Mouse (Mus musculus) small intestine, adult 2 months (tissue): Measurements from ENCODE around the gene Ank.

Source experiments
- CTCF ChIP-seq: fragments of 200-500 bp; IDR thresholded peaks from 2 replicates; pipeline ENCODE4 v1.5.1; 2012; ENCODE audit warnings: low read depth, mild to moderate bottlenecking, control low read depth, inconsistent platforms, low read length, moderate library complexity, mixed read lengths; ENCODE audit not compliant: insufficient replicate concordance, insufficient read length; ENCODE audit errors: extremely low read depth
- POLR2A ChIP-seq: fragments of 200-500 bp; IDR thresholded peaks from 2 replicates; pipeline ENCODE4 v1.6.1; 2012; ENCODE audit warnings: low read depth, mild to moderate bottlenecking, control low read depth, inconsistent platforms, low read length, moderate library complexity

DNA sequence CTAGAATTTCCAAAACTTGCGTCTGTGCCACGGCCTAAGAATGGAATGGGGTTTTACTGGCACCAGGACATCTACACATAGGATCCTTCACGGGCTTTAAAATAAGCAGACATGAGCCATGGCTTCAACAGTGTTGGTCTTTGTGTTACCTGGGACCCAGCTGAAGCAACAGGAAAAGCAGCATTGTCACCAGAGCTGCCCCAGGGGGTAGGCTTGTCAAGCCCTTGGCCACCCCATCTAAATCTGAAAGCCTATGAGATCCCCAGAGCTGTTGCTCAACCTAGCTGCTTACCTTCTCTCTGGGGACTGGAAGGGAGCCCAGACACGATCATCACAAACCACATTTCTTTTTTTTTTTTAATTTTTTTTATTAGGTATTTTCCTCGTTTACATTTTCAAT, 31.6 kb downstream of the Ank start:
- TF ChIP-seq POLR2A (no peak), CTCF (no peak)
